Mouse (Mus musculus) kidney, embryonic 16.5 days (tissue): ENCODE measurements at regions not wholly inside any gene's neighbourhood (a gene's known extent, or its start where the extent isn't known, plus 50 kb on each side); places are given as distances from the start of the nearest gene placed in this dataset.
A peak's percentile ranks its signal among the peaks of the same experiment; 100 is the strongest.

ENCODE experiments used
- ATAC-seq: fragments of 200-750 bp; cut with Nextera tagmentation; 2 replicates; pipeline ENCODE4 v1.8.0; 2017; ENCODE audit warnings: moderate TSS enrichment; ENCODE audit not compliant: low FRiP score, low TSS enrichment
- H3K27ac ChIP-seq: fragments of 300-500 bp; sonication (generic); 2 replicates; pipeline ENCODE4 v1.5.1; 2014; ENCODE audit warnings: low read length
- H3K27me3 ChIP-seq: fragments of 300-500 bp; sonication (generic); 2 replicates; pipeline ENCODE4 v1.6.1; 2014; ENCODE audit warnings: low read length, control low read depth, mixed read lengths; ENCODE audit not compliant: insufficient read depth
- H3K36me3 ChIP-seq: fragments of 300-500 bp; sonication (generic); 2 replicates; pipeline ENCODE4 v1.6.1; 2014; ENCODE audit warnings: low read length, control low read depth, mixed read lengths; ENCODE audit not compliant: insufficient read depth
- H3K4me1 ChIP-seq: fragments of 300-500 bp; sonication (generic); 2 replicates; pipeline ENCODE4 v1.6.1; 2014; ENCODE audit warnings: low read length, control low read depth, mixed read lengths; ENCODE audit not compliant: insufficient read depth
- H3K4me2 ChIP-seq: fragments of 300-500 bp; sonication (generic); replicated peaks from 2 replicates; pipeline ENCODE4 v1.6.1; 2014; ENCODE audit warnings: low read depth, low read length
- H3K4me3 ChIP-seq: fragments of 300-500 bp; sonication (generic); 2 replicates; pipeline ENCODE4 v1.5.1; 2014; ENCODE audit warnings: mild to moderate bottlenecking, low read length
- H3K9ac ChIP-seq: fragments of 300-500 bp; sonication (generic); replicated peaks from 2 replicates; pipeline ENCODE4 v1.6.1; 2014; ENCODE audit warnings: low read length
- H3K9me3 ChIP-seq: fragments of 300-500 bp; sonication (generic); 2 replicates; pipeline ENCODE4 v1.6.1; 2016; ENCODE audit warnings: low read length, control low read depth
- WGBS: fragments of 180-500 bp; shearing (Covaris S2); extraction: QIAGEN DNeasy Blood & Tissue Kit; methylation state at CpG from one replicate; pipeline ENCODE4 v1.1.7; 2014; 5-methylcytosine and 5-hydroxymethylcytosine counted together

DNA sequence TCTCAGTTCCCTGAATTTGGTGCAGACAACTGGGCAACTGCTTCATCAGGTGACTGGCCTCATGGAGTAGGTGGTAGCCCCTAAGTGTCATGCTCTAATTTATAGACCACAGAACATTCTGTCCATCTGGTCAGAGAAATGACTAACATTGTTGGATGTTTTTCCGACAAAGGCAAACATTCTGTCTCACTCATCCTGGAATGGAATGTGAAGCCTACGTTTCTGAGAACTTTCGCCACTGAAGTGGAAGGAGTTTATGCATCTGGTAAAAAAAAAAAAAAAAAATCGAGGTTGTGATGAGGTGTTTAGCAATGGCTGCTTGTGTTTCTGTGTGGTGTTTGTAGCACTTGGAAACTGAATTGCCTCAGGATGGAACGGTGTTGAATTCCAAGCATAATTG, 96.2 kb upstream of the Sgk1 start:
- H3K9me3 ChIP-seq, result no peaks in the 10 kb centered on the region
- peaks cover 11% of the 10 kb centered on the region for H3K4me1 ChIP-seq
- 74% methylated on average over 5 of the region's 5 CpGs for WGBS
- no peaks in the 10 kb centered on the region for H3K36me3 ChIP-seq
- no peak for ATAC-seq
- no peaks in the 10 kb centered on the region for H3K27me3 ChIP-seq
- no peak overlapping the region for H3K9ac ChIP-seq
- H3K27ac ChIP-seq, result no peak overlapping the region
- no peak overlapping the region for H3K4me2 ChIP-seq
- H3K4me3 ChIP-seq, result no peak overlapping the region

GRCm38 (mm10) chr10:21789847-21790530, 92.0 kb upstream of the Sgk1 start:
- H3K4me1 ChIP-seq, result peaks cover 11% of the 10 kb centered on the region
- H3K27ac ChIP-seq, result no peak overlapping the region
- H3K36me3 ChIP-seq, result no peaks in the 10 kb centered on the region
- no peak overlapping the region; the same call in 1 of the 2 replicates for H3K9ac ChIP-seq
- WGBS, result 21% methylated on average over 17 of the region's 17 CpGs
- peak overlapping the region; percentile 41 for H3K4me2 ChIP-seq
- H3K4me3 ChIP-seq, result 0 out of 2 replicates have a peak overlapping the region, but pooled peaks have one; percentile 1
- peak; percentile 75 for ATAC-seq
- H3K9me3 ChIP-seq, result no peaks in the 10 kb centered on the region
- H3K27me3 ChIP-seq, result no peaks in the 10 kb centered on the region

DNA sequence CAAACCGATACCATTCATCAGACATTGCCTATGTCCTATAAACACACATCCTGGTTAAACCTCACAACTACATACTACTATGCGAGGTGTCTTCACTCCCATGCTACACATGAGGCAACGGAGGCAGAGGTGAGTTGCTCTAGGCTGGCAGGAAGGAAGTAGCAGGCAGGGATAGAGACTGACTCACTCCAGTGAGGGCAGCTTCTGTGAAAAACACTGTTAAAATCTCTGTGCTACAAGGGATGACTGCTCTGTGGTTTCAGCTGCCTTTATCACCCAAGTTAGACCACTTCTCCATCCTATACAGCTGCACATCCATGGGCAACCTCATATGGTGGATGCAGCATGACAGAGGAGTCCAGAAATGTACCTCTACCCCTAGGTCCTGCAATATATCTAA, 91.0 kb upstream of the Sgk1 start:
- WGBS, result 86% methylated on average over 3 of the region's 3 CpGs
- H3K36me3 ChIP-seq, result no peaks in the 10 kb centered on the region
- H3K9me3 ChIP-seq, result no peaks in the 10 kb centered on the region
- no peak overlapping the region for H3K4me3 ChIP-seq
- H3K27ac ChIP-seq, result no peak overlapping the region
- H3K4me1 ChIP-seq, result peaks cover 11% of the 10 kb centered on the region
- no peaks in the 10 kb centered on the region for H3K27me3 ChIP-seq
- no peak overlapping the region for H3K9ac ChIP-seq
- no peak for ATAC-seq
- no peak overlapping the region for H3K4me2 ChIP-seq

DNA sequence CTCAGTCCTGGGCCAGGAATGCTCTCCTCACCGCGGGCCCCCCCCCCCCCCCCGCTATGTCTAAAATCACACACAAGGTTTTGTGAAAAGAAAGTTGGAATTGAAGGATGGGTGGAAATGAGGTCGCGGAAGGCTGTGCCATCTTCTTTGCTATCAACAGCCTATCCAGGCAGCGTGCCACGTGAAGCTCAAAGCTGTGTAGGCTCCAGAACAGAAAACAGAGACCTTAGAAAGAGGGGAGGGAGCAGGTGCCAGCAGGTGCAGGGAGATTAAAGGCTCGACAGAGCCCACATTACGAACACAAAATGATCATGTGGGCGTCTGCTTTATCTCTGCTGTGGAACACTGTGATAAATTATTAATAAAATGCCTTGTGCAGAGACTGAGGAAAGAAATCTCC, 89.6 kb upstream of the Sgk1 start:
- WGBS, result 61% methylated on average over 10 of the region's 10 CpGs
- no peak overlapping the region for H3K4me2 ChIP-seq
- peaks cover 11% of the 10 kb centered on the region for H3K4me1 ChIP-seq
- H3K9me3 ChIP-seq, result no peaks in the 10 kb centered on the region
- no peak overlapping the region for H3K4me3 ChIP-seq
- H3K27ac ChIP-seq, result no peak overlapping the region
- no peak for ATAC-seq
- no peak overlapping the region for H3K9ac ChIP-seq
- H3K36me3 ChIP-seq, result no peaks in the 10 kb centered on the region
- H3K27me3 ChIP-seq, result no peaks in the 10 kb centered on the region

GRCm38 (mm10) chr10:21793641-21794040, 88.3 kb upstream of the Sgk1 start:
- no peak overlapping the region for H3K27ac ChIP-seq
- H3K4me2 ChIP-seq, result no peak overlapping the region
- no peaks in the 10 kb centered on the region for H3K9me3 ChIP-seq
- H3K36me3 ChIP-seq, result no peaks in the 10 kb centered on the region
- ATAC-seq, result no peak
- H3K4me1 ChIP-seq, result peaks cover 11% of the 10 kb centered on the region
- H3K9ac ChIP-seq, result no peak overlapping the region
- WGBS, result 91% methylated on average over 11 of the region's 11 CpGs
- H3K27me3 ChIP-seq, result no peaks in the 10 kb centered on the region
- H3K4me3 ChIP-seq, result no peak overlapping the region

GRCm38 (mm10) chr10:21796386-21796785, 85.6 kb upstream of the Sgk1 start:
- Histone ChIP-seq H3K27me3 (no peaks in the 10 kb centered on the region), H3K4me2 (no peak overlapping the region), H3K9ac (no peak overlapping the region), H3K27ac (no peak overlapping the region), H3K9me3 (no peaks in the 10 kb centered on the region), H3K4me1 (no peaks in the 10 kb centered on the region), H3K4me3 (no peak overlapping the region), H3K36me3 (no peaks in the 10 kb centered on the region)
- no peak for ATAC-seq
- WGBS, result 93% methylated on average over 4 of the region's 4 CpGs

- no peaks in the 10 kb centered on the region for H3K36me3 ChIP-seq
Observed at GRCm38 (mm10) chr10:21798103-21798502, 83.9 kb upstream of the Sgk1 start.

DNA sequence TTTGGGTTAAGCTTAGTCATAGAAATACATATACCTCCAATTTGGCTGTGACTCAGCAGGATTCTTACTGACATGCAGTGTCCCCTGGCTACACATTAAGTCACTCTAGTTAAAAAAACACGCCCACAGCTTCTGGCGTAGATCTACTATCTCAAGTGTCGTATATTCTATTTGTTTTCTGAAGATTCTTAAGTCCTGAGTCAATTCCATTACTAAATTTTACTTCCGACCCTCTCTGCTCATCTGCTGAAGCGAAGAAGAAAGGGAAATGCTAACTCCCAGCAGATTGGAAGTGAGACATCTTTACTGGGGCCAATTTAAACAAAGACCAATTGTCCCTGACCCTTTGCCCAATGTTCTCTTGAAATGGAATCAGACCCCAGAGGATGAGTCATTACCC, 80.4 kb upstream of the Sgk1 start:
- no peak for ATAC-seq
- H3K36me3 ChIP-seq, result no peaks in the 10 kb centered on the region
- 69% methylated on average over 5 of the region's 5 CpGs for WGBS
- no peaks in the 10 kb centered on the region for H3K27me3 ChIP-seq
- H3K4me2 ChIP-seq, result no peak overlapping the region
- peaks cover 1% of the 10 kb centered on the region for H3K9me3 ChIP-seq
- H3K4me1 ChIP-seq, result no peaks in the 10 kb centered on the region
- H3K4me3 ChIP-seq, result no peak overlapping the region
- no peak overlapping the region for H3K27ac ChIP-seq
- H3K9ac ChIP-seq, result no peak overlapping the region

More at GRCm38 (mm10) chr10:21798103-21798502, 83.9 kb upstream of the Sgk1 start:
- Histone ChIP-seq H3K9ac (no peak overlapping the region), H3K27ac (no peak overlapping the region), H3K27me3 (no peaks in the 10 kb centered on the region), H3K4me2 (no peak overlapping the region), H3K4me3 (no peak overlapping the region), H3K4me1 (no peaks in the 10 kb centered on the region), H3K9me3 (no peaks in the 10 kb centered on the region)
- no peak for ATAC-seq
- 83% methylated on average over 6 of the region's 6 CpGs for WGBS

DNA sequence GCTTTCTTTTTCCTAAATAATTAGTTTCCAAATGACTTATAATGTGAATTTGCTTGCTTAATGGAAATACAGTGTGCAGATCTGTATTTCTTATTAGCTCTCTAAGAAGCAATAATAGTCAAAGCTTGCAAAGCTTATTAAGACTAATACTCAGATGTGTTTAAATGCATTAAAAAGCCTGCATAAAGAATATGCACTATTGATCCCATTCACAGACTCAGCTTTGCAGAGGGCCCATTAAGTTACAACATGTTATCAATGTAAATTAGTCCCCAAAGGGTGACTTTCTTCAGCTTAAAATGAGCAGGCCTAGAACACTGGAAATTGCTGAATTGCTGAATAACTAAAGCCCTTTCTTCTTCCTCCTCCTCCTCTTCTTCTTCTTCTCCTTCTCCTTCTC, 78.8 kb upstream of the Sgk1 start:
- Histone ChIP-seq H3K4me1 (no peaks in the 10 kb centered on the region), H3K4me3 (no peak overlapping the region), H3K4me2 (no peak overlapping the region), H3K27me3 (no peaks in the 10 kb centered on the region), H3K9ac (no peak overlapping the region), H3K9me3 (peaks cover 4% of the 10 kb centered on the region), H3K27ac (no peak overlapping the region), H3K36me3 (no peaks in the 10 kb centered on the region)
- no peak for ATAC-seq

DNA sequence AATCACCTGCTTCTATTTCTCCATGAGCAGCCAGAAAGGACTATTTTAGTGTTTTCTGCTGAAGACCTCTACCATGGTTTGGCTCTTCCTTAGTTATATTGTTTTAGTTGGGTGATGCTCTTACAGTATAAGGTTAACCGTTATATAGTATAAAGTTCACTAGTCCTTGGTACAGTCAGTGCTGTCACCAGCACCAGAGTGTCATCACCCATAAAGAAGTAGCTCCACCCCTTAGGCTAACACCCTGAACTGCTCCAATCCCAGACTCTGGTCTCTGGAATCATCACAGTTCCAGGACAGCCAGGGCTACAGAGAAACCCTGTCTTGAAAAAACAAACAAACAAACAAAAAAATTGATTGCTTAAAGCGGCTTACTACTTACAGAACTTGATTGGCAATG, 77.2 kb upstream of the Sgk1 start:
- no peaks in the 10 kb centered on the region for H3K4me1 ChIP-seq
- 73% methylated on average over 2 of the region's 2 CpGs for WGBS
- H3K4me2 ChIP-seq, result no peak overlapping the region

More for the DNA sequence above, 77.2 kb upstream of the Sgk1 start:
- Histone ChIP-seq H3K9me3 (peaks cover 4% of the 10 kb centered on the region), H3K27me3 (no peaks in the 10 kb centered on the region), H3K4me3 (no peak overlapping the region), H3K9ac (no peak overlapping the region), H3K27ac (no peak overlapping the region), H3K36me3 (no peaks in the 10 kb centered on the region)
- 0 out of 2 replicates have a peak, but pooled peaks have one; percentile 27 for ATAC-seq
